In genomic region chr4:137356674-137357510, GRCm38 (mm10) we compare ENCODE assay signal across 1 mouse cellular context.
TF ChIP-seq lines count a peak whose summit lies in the region.

No protein-coding gene starts in this region.

TF ChIP-seq in CH12.LX, 34 proteins besides CTCF, POLR2A, EP300 and RAD21 (continued from another document):
- no peak for TF ChIP-seq GABPA (IDR thresholded peaks at IDR 0.05; ENCODE audit: insufficient replicate concordance, low read depth, low read length)
- TF ChIP-seq USF1 (IDR thresholded peaks at IDR 0.05; ENCODE audit: low read depth, low read length), result no peak
